Mouse (Mus musculus) megakaryocyte, adult 5-6 weeks (primary cell): ENCODE data around the gene Trim47. TPM values are rescaled to one million over a fixed set of nuclear protein-coding genes. Genes with fewer than 3 reads are reported as not detected.

Experiments
- ATAC-seq: 2 replicates; pipeline ENCODE4 v1.8.0; 2016; ENCODE audit warnings: mild to moderate bottlenecking, inconsistent platforms; ENCODE audit not compliant: poor library complexity, severe bottlenecking
- total RNA-seq, 2 experiments: library from RNA; stranded (forward) in 1 of 2; stranded (reverse) in 1 of 2; fragments of 153-499, 151-499 nt in 1 of 2; fragments of 221-1000, 200-1000 nt in 1 of 2; gene quantifications; 2 replicates each; pipeline versions ENCODE4 v1.2.3 to v1.2.4; 2015 to 2017

The Trim47 gene
- total RNA-seq (2015): 0.47 TPM in 1 of 2 replicates, not detected in the other
- total RNA-seq (2017): 0.07 TPM in 1 of 2 replicates, not detected in the other

- ATAC-seq: no peak
These were observed at the start of gene Trim47 for GRCm38 (mm10) chr11:116127156-116127980. Gene Trim47, minus strand, starts transcription at chr11:116127210.

- no peak for ATAC-seq
These were observed 49.0 kb upstream of the Trim47 start for GRCm38 (mm10) chr11:116176010-116176409.

- ATAC-seq: no peak
These were observed 47.9 kb upstream of the Trim47 start for GRCm38 (mm10) chr11:116174775-116175448.

GRCm38 (mm10) chr11:116171959-116172358 is 44.9 kb upstream of the Trim47 start:
- no peak for ATAC-seq

GRCm38 (mm10) chr11:116170003-116170800 is 43.2 kb upstream of the Trim47 start:
- ATAC-seq: no peak

- no peak for ATAC-seq
These were observed 42.2 kb upstream of the Trim47 start for GRCm38 (mm10) chr11:116169214-116169613.

- peak; percentile 100 for ATAC-seq
These were observed 41.0 kb upstream of the Trim47 start, which contains the start of gene Fbf1 for GRCm38 (mm10) chr11:116167884-116168439. Gene Fbf1, minus strand, starts transcription at chr11:116168166.

GRCm38 (mm10) chr11:116167232-116167631 is 40.2 kb upstream of the Trim47 start:
- ATAC-seq: no peak

- no peak for ATAC-seq
These were observed 36.0 kb upstream of the Trim47 start for GRCm38 (mm10) chr11:116163002-116163401.

- ATAC-seq: no peak
These were observed 35.1 kb upstream of the Trim47 start for GRCm38 (mm10) chr11:116162146-116162545.

- ATAC-seq: no peak
These were observed 34.3 kb upstream of the Trim47 start for GRCm38 (mm10) chr11:116161312-116161711.

- ATAC-seq: no peak
These were observed 23.9 kb upstream of the Trim47 start for GRCm38 (mm10) chr11:116150960-116151359.

GRCm38 (mm10) chr11:116149341-116149740 is 22.3 kb upstream of the Trim47 start:
- ATAC-seq: no peak

- ATAC-seq: no peak
These were observed 21.8 kb upstream of the Trim47 start for GRCm38 (mm10) chr11:116148761-116149221.

- peak; percentile 29; the same call in 1 of the 2 replicates for ATAC-seq
These were observed 19.4 kb upstream of the Trim47 start for GRCm38 (mm10) chr11:116146294-116146985.

GRCm38 (mm10) chr11:116145481-116146293 is 18.7 kb upstream of the Trim47 start:
- ATAC-seq: no peak

GRCm38 (mm10) chr11:116143468-116143867 is 16.5 kb upstream of the Trim47 start:
- ATAC-seq: no peak

GRCm38 (mm10) chr11:116142211-116142991 is 15.4 kb upstream of the Trim47 start:
- 0 out of 2 replicates have a peak, but pooled peaks have one; percentile 14 for ATAC-seq
